Mouse (Mus musculus) embryo, embryonic 10 days (tissue): ENCODE data around the gene Atp10a.
A peak's percentile ranks its signal among the peaks of the same experiment; 100 is the strongest.

Experiments used
- DNase-seq: peaks from one replicate; pipeline ENCODE4 v3.0.0-alpha.2; 2015; ENCODE audit warnings: low spot score

Gene Atp10a

GRCm38 (mm10) chr7:58736841-58737547, 81.0 kb downstream of the Atp10a start:
- peak; percentile 34 for DNase-seq

DNA sequence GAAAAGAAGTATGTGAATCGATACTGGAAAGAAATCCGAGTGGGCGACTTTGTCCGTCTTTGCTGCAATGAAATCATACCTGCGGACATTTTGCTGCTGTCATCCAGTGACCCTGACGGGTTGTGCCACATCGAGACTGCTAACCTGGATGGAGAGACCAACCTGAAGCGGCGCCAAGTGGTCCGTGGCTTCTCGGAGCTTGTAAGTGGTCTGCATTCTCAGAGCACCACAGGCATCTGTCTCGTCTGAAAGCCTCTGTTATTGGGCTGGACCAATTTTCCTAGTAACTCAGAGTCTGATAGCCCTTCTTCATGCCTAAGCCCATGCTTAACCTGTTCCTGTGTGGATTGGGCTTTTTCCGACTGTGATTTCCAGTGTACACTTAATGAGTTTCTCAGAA, 84.2 kb downstream of the Atp10a start:
- no peak for DNase-seq

GRCm38 (mm10) chr7:58740842-58741241, 84.9 kb downstream of the Atp10a start:
- no peak for DNase-seq

- no peak for DNase-seq
These were observed 86.0 kb downstream of the Atp10a start for GRCm38 (mm10) chr7:58742009-58742408.

DNA sequence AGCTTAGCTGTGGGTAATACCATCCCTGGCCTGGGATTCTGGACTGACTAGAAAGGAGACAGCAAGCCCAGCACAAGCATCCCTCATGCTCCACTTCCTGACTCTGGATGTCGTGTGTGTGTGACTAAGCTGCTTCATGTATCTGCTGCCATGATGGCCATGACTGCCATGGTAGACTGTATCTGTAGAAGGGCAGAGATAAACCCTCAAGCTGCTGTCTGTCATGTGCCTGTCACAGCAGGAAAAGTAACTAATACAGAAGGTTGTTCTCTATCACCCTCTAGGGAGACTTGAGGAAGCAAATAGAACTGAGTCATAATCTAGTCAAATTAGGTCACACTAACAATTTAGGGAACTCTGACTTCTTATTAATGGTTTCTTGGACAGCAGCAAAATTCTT, 86.7 kb downstream of the Atp10a start:
- no peak for DNase-seq

DNA sequence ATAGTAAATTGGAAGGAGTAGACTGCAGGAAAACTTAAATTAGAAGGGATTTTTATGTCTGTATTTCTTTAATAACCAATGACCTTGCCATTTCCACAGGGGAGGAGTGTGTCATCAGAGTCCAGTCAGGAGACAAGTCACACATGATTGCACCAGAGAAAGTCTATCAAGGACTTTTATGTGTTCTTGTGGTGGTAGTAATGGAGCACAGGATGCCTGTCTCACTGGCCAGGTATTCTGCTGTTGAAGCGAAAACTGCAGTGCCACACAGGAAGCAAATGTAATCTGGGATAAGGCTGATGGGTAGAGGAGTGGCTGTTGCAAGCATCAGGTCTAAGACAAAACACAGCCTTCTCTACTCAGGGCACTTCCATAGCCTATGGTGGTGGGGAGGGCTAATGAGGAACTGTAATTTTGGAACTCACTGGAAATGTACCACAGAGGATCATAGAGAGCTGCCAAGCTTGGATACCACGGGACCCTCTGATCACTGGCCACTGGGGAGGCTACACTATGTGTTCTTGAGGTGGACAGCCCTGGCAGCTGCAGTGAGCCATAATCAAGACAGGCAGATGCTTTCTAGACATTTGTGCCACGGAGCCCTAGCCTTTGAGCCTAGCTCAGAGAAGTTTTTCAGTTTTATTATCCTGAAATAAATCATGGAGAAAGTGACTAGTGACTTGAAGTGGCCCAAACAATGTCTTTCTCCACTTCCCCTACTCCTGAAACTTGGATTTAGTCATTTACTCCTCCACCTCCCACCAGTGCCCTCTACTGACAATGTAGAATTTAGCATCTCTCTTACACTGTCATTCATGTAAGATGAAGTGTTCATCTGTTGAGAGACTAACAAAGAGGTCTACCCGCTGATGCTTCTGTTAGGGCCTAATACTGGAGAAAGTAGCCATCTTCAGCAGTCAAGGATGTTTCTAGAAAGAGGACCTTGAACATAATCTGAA, 87.7 kb downstream of the Atp10a start:
- DNase-seq = peak; percentile 21

DNA sequence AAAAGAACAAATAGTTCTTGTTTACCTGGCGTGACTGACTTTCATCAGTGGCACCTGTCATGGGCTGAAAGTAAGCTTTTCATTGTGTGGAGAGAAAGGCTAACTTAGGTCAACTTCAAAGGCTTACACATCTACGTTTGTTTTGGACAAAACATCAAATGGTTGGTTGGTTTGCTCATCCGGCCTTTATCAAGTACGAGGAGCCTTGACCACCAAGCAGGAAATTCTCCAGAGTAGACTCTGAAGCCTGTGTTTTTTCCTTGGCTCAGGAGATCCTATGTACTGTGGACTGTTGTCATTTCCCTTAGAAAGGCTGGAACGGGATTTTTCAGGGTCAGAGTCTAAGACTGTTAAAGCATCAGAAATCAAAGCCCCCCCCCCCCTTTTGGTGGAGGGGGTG, 90.9 kb downstream of the Atp10a start:
- DNase-seq = no peak

GRCm38 (mm10) chr7:58749904-58750612, 94.1 kb downstream of the Atp10a start:
- no peak for DNase-seq

DNA sequence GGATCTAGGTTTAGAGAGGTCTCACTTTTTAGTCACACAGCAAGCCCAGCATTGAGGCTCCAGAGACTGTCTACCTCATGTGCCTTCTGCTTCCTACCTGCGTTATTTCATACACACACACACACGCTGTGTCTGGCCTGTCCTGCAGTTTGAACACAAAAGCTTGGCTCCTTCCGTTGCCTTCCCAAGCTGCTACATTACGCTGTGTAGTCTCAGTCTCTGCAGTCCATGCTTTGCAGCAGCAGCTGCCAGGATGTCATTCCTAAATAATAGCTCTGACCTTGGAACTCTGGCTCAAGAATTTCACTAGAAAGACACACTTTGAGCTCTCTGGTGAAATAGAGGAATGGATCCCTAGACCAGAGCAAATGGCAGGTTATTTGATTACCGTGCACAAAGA, 96.1 kb downstream of the Atp10a start:
- peak; percentile 18 for DNase-seq

DNA sequence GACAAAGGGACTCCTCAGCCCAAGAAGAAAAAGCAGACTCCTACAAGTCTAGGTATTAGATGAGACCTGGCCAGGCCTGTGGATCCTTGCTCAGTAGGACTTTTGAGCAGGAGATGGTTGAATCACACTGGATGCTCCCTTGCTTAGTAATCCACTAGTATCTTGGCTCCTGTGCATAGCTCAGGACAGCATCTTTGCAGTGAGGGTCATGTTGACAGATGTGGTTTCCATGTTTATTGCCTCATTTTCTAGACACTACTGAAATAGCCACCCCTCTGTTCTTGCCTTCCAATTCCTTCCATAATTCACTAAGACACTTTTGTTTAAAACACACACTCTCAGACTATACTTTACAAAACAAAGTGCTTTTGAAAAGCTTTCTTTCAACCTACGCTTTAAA, 98.1 kb downstream of the Atp10a start:
- no peak for DNase-seq

GRCm38 (mm10) chr7:58754536-58754935, 98.6 kb downstream of the Atp10a start:
- DNase-seq = no peak

DNA sequence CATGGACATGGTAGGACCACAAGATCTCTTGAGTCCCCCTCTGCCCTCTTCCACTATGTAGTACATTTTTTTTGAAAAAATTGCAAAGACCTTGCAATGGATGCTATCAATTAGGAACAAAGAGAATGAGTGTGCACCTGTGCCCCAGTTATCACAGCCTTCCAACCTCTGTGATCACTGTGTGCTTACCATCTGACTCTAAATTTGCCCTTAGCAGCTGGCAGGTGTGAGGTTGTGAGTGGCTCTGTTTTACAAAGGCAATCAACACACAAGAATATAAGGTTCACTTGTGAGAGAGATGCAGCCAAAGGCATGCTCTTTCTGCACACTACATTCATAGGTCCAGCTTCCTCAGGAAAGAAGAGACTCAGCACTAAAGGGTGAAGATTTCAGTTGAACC, 99.1 kb downstream of the Atp10a start:
- no peak for DNase-seq

GRCm38 (mm10) chr7:58755846-58756245, 99.9 kb downstream of the Atp10a start:
- no peak for DNase-seq

- DNase-seq = no peak
These were observed 101.4 kb downstream of the Atp10a start for GRCm38 (mm10) chr7:58757331-58757730.

DNA sequence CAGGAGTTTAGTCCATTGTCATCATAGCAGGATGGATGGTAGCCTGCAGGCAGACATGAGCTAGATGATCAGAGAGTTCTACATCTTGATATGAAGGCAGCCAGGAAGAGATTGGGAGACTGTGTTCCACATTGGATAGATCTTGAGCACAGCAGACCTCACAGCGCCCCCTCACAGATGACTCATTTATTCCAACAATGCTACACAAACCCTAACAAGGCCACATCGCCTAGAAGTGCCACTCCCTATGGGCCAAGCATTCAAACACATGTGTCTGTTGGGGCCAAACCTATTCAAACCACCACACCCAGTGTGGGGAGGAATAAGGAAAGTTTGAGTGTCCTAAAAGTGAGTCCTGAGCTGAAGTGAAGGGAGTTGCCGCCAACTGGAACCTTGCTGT, 102.4 kb downstream of the Atp10a start:
- DNase-seq = no peak

- DNase-seq = no peak
These were observed 103.3 kb downstream of the Atp10a start for GRCm38 (mm10) chr7:58759265-58759664.

- DNase-seq = no peak
These were observed 111.3 kb downstream of the Atp10a start for GRCm38 (mm10) chr7:58767257-58767656.

- no peak for DNase-seq
These were observed 112.3 kb downstream of the Atp10a start for GRCm38 (mm10) chr7:58768253-58768652.

- DNase-seq = peak; percentile 67
These were observed 114.3 kb downstream of the Atp10a start for GRCm38 (mm10) chr7:58770254-58770653.

DNA sequence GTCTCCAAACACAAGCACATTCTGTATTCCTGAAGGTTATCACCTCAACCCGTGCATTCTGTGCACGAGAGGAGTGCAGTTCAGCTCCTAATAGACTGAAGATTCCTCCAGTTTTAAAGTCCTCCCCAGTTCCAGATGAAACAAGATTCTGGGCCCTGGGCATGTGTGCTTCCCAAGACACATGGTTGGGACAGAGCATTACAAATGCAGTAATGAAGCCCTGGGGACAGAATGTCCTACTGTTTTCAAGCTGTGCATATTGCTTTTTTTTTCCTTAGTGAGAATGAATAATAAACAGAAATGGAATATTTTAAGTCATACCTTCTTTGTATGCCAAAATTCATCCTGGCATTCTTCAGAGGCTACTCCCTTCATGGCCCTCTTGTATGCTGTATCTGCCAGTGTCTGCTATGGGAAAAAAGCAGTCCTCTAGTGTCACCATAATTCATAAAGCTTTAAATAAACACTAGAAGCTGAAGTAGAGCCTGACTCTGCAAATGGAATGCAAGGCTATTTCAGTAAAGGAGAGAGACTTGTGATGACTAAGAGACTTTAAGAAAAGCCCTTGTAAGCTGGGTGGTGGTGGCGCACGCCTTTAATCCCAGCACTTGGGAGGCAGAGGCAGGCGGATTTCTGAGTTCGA, 116.2 kb downstream of the Atp10a start:
- no peak for DNase-seq

DNA sequence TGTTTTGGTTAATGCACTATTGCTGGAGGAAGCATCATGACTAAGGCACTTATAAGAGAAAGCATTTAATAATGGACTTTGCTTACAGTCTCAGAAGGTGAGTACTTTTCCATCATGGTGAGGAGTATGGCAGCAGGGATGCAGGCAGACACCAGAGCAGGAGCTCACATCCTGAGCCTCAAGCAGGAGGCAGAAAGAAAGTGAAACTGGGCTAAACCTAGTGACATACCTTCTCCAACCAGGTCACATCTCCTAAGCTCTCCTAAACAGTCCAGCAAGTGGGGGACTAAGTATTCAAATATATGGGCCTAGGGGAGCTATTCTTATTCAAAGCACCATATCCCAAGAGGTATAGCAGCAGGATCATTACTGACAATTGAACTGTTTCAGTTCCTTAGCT, 123.2 kb downstream of the Atp10a start:
- DNase-seq = no peak

DNA sequence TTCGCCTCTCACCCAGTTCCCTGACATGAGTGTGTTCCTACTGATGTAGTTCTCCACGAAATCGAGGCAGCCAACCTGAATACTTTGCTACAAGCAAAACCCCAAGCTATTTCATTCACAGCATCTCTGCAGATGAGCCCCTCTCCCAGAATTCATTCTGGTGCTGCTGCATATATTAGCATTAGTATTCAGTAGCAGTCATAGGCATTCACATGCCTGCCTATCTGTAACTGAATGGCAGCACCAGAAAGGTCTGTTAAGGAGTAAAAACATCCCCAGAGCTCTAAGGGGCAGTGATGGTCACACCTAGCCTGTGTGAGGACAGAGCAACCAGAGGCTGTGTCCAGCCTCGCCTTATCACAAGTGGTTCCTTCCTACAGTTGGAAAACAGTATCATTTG, 131.0 kb downstream of the Atp10a start:
- DNase-seq = no peak
